Mouse (Mus musculus) CH12.LX (cell line): ENCODE data around the gene 4930442H23Rik. TPM values are rescaled to one million over a fixed set of nuclear protein-coding genes. Genes with fewer than 3 reads are reported as not detected.
A peak's percentile ranks its signal among the peaks of the same experiment; 100 is the strongest.

Experiments used
- DNase-seq: peaks from one replicate; pipeline ENCODE4 v3.0.0-alpha.2; 2013; ENCODE audit errors: extremely low read depth
- H3K27ac ChIP-seq: 2 replicates; pipeline ENCODE4 v1.5.1; 2012; ENCODE audit warnings: low read depth, mild to moderate bottlenecking, control low read depth, moderate library complexity; ENCODE audit not compliant: insufficient read depth
- H3K27me3 ChIP-seq: replicated peaks from 2 replicates; pipeline ENCODE3; 2012; ENCODE audit warnings: inconsistent platforms
- H3K36me3 ChIP-seq, 2 experiments: replicated peaks in 1 of 2; 2 replicates each; pipeline versions ENCODE3 to v1.6.1; 2012; ENCODE audit warnings: inconsistent platforms in 1 of 2, low read length in 1 of 2, mild to moderate bottlenecking in 1 of 2, mixed read lengths in 1 of 2, moderate library complexity in 1 of 2; ENCODE audit not compliant: control insufficient read depth in 1 of 2, insufficient read depth in 1 of 2
- H3K4me1 ChIP-seq, 2 experiments: 2 replicates each; pipeline ENCODE4 v1.6.1; 2012; ENCODE audit warnings: inconsistent platforms in 1 of 2, moderate library complexity in 1 of 2; ENCODE audit not compliant: insufficient read depth in 2 of 2, control insufficient read depth in 1 of 2
- H3K4me2 ChIP-seq: 2 replicates; pipeline ENCODE4 v1.6.1; 2012; ENCODE audit warnings: low read depth, mild to moderate bottlenecking, control low read depth; ENCODE audit not compliant: poor library complexity, insufficient read depth, severe bottlenecking
- H3K4me3 ChIP-seq, 3 experiments: fragments of 150-350 bp in 1 of 3; sonication (generic) in 1 of 3; replicated peaks in 1 of 3; 2 replicates each; pipeline versions ENCODE3 to v1.5.1; 2011 to 2012; ENCODE audit warnings: low read depth in 2 of 3, low read length in 2 of 3, mild to moderate bottlenecking in 2 of 3, moderate library complexity in 2 of 3, control low read depth in 1 of 3, improper control_type of control experiment in 1 of 3, inconsistent platforms in 1 of 3, mixed read lengths in 1 of 3; ENCODE audit not compliant: poor library complexity in 1 of 3
- H3K79me2 ChIP-seq: replicated peaks from 2 replicates; pipeline ENCODE4 v1.6.1; 2012; ENCODE audit warnings: mild to moderate bottlenecking, moderate library complexity; ENCODE audit not compliant: control insufficient read depth, poor library complexity, insufficient read depth, severe bottlenecking; ENCODE audit errors: extremely low read depth
- H3K9ac ChIP-seq: 2 replicates; pipeline ENCODE4 v1.6.1; 2012; ENCODE audit warnings: low read depth, mild to moderate bottlenecking, control low read depth, moderate library complexity; ENCODE audit not compliant: insufficient read depth
- H3K9me3 ChIP-seq: replicated peaks from 2 replicates; pipeline ENCODE3; 2012; ENCODE audit warnings: low read length, inconsistent platforms, mixed read lengths
- BHLHE40 ChIP-seq: IDR thresholded peaks from 2 replicates; pipeline ENCODE4 v1.6.1; 2011; ENCODE audit warnings: mild to moderate bottlenecking, low read depth, low read length, improper control_type of control experiment
- CHD1 ChIP-seq: IDR thresholded peaks from 2 replicates; pipeline ENCODE4 v1.6.1; 2012; ENCODE audit warnings: low read depth, low read length, improper control_type of control experiment, inconsistent platforms
- CTCF ChIP-seq, 2 experiments: IDR thresholded peaks in 1 of 2; conservative IDR thresholded peaks in 1 of 2; 2 replicates each; pipeline ENCODE4 v1.5.1; 2011 to 2012; ENCODE audit warnings: low read depth in 2 of 2, low read length in 2 of 2, improper control_type of control experiment in 1 of 2, inconsistent platforms in 1 of 2, mild to moderate bottlenecking in 1 of 2, moderate library complexity in 1 of 2
- EP300 ChIP-seq: IDR thresholded peaks from 2 replicates; pipeline ENCODE4 v1.6.1; 2011; ENCODE audit warnings: low read length, improper control_type of control experiment
- ETS1 ChIP-seq: conservative IDR thresholded peaks from 2 replicates; pipeline ENCODE4 v1.6.1; 2012; ENCODE audit warnings: low read depth, mild to moderate bottlenecking, inconsistent platforms, low read length, improper control_type of control experiment, moderate library complexity
- JUND ChIP-seq: conservative IDR thresholded peaks from 2 replicates; pipeline ENCODE4 v1.6.1; 2011; ENCODE audit warnings: low read depth, low read length, improper control_type of control experiment
- KAT2A ChIP-seq: IDR thresholded peaks from 2 replicates; pipeline ENCODE4 v1.6.1; 2012; ENCODE audit warnings: low read length, improper control_type of control experiment, inconsistent platforms; ENCODE audit not compliant: insufficient replicate concordance
- MAFK ChIP-seq: IDR thresholded peaks from 2 replicates; pipeline ENCODE4 v1.6.1; 2011; ENCODE audit warnings: low read length, improper control_type of control experiment; ENCODE audit not compliant: insufficient replicate concordance
- MAZ ChIP-seq: IDR thresholded peaks from 2 replicates; pipeline ENCODE4 v1.6.1; 2012; ENCODE audit warnings: low read depth, mild to moderate bottlenecking, inconsistent platforms, low read length, improper control_type of control experiment, moderate library complexity
- MXI1 ChIP-seq: IDR thresholded peaks from 2 replicates; pipeline ENCODE4 v1.6.1; 2011; ENCODE audit warnings: mild to moderate bottlenecking, low read depth, low read length, improper control_type of control experiment
- MYC ChIP-seq: IDR thresholded peaks from 2 replicates; pipeline ENCODE4 v1.6.1; 2011; ENCODE audit warnings: low read depth, mild to moderate bottlenecking, improper control_type of control experiment, low read length
- NELFE ChIP-seq: IDR thresholded peaks from 2 replicates; pipeline ENCODE4 v1.6.1; 2011; ENCODE audit warnings: low read depth, low read length, improper control_type of control experiment
- TBP ChIP-seq: conservative IDR thresholded peaks from 2 replicates; pipeline ENCODE4 v1.6.1; 2011; ENCODE audit warnings: low read depth, low read length, improper control_type of control experiment
- UBTF ChIP-seq: IDR thresholded peaks from 2 replicates; pipeline ENCODE4 v1.6.1; 2012; ENCODE audit warnings: low read depth, mild to moderate bottlenecking, inconsistent platforms, low read length, improper control_type of control experiment, moderate library complexity
- ZC3H11A ChIP-seq: IDR thresholded peaks from 2 replicates; pipeline ENCODE4 v1.6.1; 2012; ENCODE audit warnings: low read depth, mild to moderate bottlenecking, inconsistent platforms, low read length, improper control_type of control experiment
- ZKSCAN1 ChIP-seq: IDR thresholded peaks from 2 replicates; pipeline ENCODE4 v1.6.1; 2012; ENCODE audit warnings: low read depth, inconsistent platforms, low read length, improper control_type of control experiment, borderline replicate concordance
- ZNF384 ChIP-seq: IDR thresholded peaks from 2 replicates; pipeline ENCODE4 v1.6.1; 2012; ENCODE audit warnings: low read depth, low read length, improper control_type of control experiment, inconsistent platforms
- dilution Hi-C: fragments of 300-500 bp; cut with MboI; formaldehyde crosslinking; loops from 2 replicates; pipeline ENCODE4 v1.14.3; 2020; ENCODE audit warnings: low sequenced_read_pairs; ENCODE audit not compliant: extremely low pct_unique_long_range_greater_than_20kb, extremely low pct_ligation_motif_present
- in situ Hi-C: fragments of 300-500 bp; cut with MboI; formaldehyde crosslinking; loops from 3 replicates; pipeline ENCODE4 v1.14.3; 2019; ENCODE audit warnings: low sequenced_read_pairs, low pct_ligation_motif_present, low pct_unique_long_range_greater_than_20kb, mixed read lengths
- polyA plus RNA-seq: library from polyadenylated mRNA; unstranded; fragments of >175 nt; gene quantifications from 2 replicates; pipeline ENCODE4 v1.2.1, GENCODE M21; 2012; ENCODE audit warnings: low read depth; ENCODE audit not compliant: insufficient read length
- total RNA-seq, 2 experiments: library from RNA; depleted of rRNA; stranded (reverse); fragments of 300-350 nt in 1 of 2; fragments of >200 nt in 1 of 2; gene quantifications; 2 replicates each; pipeline ENCODE4 v1.2.3; 2012 to 2014

4930442H23Rik gene
- total and polyA plus RNA-seq, 3 experiments: 0.27 TPM; not detected in 2

- no peak for TF ChIP-seq MYC
- no peak for TF ChIP-seq JUND
- no peak for TF ChIP-seq MAZ
- 0 out of 2 replicates have a peak, but pooled peaks have one; percentile 7 for TF ChIP-seq ETS1
- no peak for TF ChIP-seq KAT2A
- no peak for TF ChIP-seq NELFE
- no peak for TF ChIP-seq ZKSCAN1
- TF ChIP-seq EP300: no peak
- TF ChIP-seq ZNF384: no peak
- Histone ChIP-seq H3K79me2 (peaks cover 76% of the 10 kb centered on the region), H3K4me3 (peak overlapping the region in 1 of 3 experiments; percentile 19), H3K9me3 (no peaks in the 10 kb centered on the region), H3K4me1 (peaks cover 19 to 96% of the 10 kb centered on the region in 2 experiments), H3K4me2 (no peak overlapping the region), H3K9ac (no peak overlapping the region), H3K27me3 (no peaks in the 10 kb centered on the region), H3K36me3 (peaks cover 61 to 90% of the 10 kb centered on the region in 2 experiments), H3K27ac (no peak overlapping the region)
- in situ Hi-C loops: no loop called here
- dilution Hi-C loops: no loop called here
- DNase-seq: no peak
Observed at GRCm38 (mm10) chr10:81146296-81146695, 37.4 kb downstream of the 4930442H23Rik start.

DNA sequence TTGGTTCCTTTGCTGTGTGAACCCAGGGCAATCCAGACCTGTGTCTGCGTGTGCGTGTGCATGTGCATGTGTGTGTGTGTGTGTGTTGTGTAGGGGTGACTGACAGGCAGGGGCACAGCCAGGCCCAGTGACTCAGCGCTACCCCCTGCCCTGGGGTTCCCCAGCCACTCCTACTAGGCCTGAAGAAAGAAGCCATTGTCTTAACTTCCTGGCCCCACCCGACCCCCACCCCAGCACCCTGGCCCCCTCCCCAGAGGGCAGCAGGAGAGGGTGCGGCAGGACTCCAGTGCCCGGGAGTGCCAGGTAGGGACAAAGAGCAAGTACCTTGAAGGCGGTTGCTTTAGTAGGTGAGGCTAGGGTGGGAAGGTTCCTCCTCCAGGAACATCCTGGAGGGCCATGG is 37.9 kb downstream of the 4930442H23Rik start:
- Histone ChIP-seq H3K9me3 (no peaks in the 10 kb centered on the region), H3K36me3 (peaks cover 61 to 90% of the 10 kb centered on the region in 2 experiments), H3K4me1 (peaks cover 20 to 97% of the 10 kb centered on the region in 2 experiments), H3K4me2 (no peak overlapping the region), H3K79me2 (peaks cover 81% of the 10 kb centered on the region), H3K27me3 (no peaks in the 10 kb centered on the region), H3K27ac (no peak overlapping the region), H3K4me3 (peak overlapping the region in 1 of 3 experiments; percentile 4), H3K9ac (no peak overlapping the region)
- in situ Hi-C loops: no loop called here
- DNase-seq: no peak
- dilution Hi-C loops: no loop called here
- no peak for TF ChIP-seq CTCF (conservative IDR thresholded peaks at IDR 0.05 in 1 of 2, IDR thresholded peaks at IDR 0.05 in 1 of 2; ENCODE audit: low read depth in 2 of 2, low read length in 2 of 2)
- no peak for TF ChIP-seq MXI1
- no peak for TF ChIP-seq ZC3H11A
- no peak for TF ChIP-seq UBTF
- TF ChIP-seq BHLHE40: no peak
- no peak for TF ChIP-seq CHD1
- TF ChIP-seq MAFK: no peak
- TF ChIP-seq MAZ: no peak
- no peak for TF ChIP-seq TBP
